Mouse (Mus musculus) adrenal gland, adult 18-20 months (tissue): ENCODE results near the gene Nfib. TPM values are rescaled to one million over a fixed set of nuclear protein-coding genes. Genes with fewer than 3 reads are reported as not detected.
A peak's percentile ranks its signal among the peaks of the same experiment; 100 is the strongest.

Experiments
- DNase-seq, 2 experiments: peaks; one replicate each; pipeline ENCODE4 v3.0.0; 2021 to 2022; ENCODE audit warnings: low spot score in 2 of 2
- total RNA-seq, 2 experiments: library from RNA; stranded (reverse); gene quantifications; 1 replicate in 1 of 2; 2 replicates in 1 of 2; pipeline ENCODE4 v1.2.3; 2021

The Nfib gene
- total RNA-seq, 2 experiments from 2014 or later: 61.8 to 76.3 TPM

DNA sequence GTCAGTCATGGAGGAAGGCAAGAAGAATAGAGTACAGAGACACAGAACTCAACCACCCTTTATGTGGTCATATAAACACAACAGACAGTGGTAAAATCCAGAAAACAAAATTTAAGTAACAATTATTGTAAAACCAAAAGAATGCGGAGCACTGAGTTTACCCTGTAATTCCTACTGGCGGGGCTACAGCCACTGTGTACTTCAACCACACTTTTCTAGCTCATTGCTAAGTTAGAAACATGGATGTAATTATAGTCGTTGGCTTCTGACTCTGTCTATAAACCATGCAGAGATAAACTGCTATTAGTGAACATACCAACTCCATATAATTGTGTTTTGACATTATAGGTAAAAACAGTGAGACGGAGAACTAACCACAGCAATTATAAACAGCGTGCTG is 231.2 kb downstream of the Nfib start:
- no peak for DNase-seq

DNA sequence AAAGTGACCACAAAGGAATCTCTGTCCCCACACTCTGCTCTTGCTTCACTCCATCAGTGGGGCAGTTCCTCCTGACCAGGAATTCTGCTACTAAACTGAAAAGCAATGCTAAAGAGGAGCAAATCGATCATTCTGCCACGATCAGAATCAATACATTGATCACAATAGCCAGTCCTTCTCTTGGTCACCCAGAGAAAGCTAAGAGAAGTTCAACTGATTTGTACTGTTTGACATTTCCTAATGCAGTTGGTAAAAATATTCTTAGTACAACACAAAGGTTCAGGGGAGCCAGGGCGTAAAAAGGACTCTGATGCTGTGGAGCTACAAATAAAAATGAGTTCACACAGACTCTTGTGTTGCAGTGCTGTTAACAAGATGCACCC is 234.6 kb downstream of the Nfib start:
- no peak for DNase-seq

DNA sequence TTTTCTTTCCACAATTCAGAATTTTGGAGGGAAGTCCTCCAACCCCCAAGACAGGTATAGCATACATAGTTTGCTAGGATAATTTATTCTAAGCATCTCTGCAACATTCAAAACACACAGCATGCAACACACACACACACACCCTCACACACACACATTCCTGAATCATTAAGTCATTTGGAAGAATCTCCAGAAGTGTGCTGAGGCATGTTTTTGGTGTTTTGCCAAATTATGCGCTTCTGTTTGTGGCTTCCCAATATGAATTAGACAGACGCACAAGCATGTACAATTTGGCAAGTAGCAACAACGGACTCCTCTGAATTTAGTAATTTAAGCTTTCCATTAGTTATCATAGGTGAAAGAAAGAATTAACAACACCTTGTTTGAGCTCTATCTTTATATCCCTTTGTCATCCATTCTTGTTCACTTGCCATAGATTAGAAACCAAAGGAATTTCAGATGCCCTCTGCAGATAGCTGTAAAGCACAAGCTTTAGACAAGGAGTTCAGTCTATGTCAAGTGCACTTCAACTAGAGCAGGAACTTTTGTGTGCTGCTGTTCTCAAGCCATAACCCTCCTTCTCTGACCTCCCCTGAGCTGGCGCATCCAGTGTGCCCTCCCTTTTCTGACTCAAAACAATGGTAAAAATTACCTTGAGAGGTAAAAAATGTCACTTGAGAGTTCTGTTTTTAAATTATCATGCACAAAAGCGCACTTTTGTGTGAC is 235.2 kb downstream of the Nfib start:
- no peak for DNase-seq

DNA sequence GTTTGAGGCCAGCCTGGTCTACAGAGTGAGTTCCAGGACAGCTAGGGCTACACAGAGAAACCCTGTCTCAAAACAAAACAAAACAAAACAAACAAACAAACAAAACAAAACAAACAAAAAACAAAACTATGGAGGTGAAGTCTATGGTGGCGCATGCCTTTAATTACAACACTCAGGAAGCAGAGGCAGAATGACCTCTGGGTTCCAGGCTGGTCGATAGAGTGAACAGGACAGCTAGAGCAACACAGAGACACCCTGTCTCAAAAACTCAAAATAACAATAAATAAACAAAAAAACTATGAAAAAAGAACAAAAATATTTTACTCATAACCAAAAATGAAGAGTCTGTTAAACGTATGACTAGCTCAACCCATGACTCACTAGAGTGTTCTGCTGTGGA is 236.6 kb downstream of the Nfib start:
- no peak for DNase-seq

DNA sequence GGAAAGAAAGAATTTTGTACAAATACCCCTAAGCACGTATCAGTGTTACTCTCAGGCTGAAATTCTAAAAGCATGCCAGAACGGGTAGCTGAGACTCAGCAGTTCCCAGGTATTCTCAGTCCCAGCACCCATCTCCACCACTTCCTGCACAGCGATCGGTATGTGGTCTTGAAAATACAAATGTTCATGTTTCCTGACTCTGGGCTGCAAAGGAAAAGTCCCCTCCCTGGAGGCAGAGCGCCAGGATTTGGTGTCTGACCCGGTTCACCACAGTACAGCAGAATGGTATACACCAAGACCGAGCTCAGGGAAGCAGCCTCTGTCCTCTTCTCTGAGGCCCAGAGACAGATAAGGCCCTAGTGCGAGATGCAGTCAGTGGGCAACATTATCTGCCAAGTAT is 238.8 kb downstream of the Nfib start:
- DNase-seq: peak in 1 of 2 experiments; percentile 39

DNA sequence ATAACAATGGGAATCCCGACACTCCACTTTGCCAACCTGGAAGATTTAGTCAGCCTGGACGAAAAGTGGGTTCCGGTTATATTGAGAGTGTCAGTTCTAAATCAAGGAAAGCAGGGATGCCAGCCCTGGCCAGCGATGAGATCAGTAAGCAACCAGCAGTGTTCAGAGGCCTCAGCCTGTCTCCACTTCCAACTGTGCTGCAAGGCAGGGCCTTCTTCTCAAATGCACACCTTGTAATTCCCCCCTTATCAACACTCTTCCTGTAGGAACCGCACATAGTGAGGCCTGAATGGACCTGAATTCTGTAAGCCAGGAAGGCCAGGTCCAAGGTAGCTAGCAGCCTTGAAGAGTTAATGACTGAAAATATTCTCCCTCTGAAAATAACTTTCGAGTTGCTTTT is 239.4 kb downstream of the Nfib start:
- DNase-seq: no peak

DNA sequence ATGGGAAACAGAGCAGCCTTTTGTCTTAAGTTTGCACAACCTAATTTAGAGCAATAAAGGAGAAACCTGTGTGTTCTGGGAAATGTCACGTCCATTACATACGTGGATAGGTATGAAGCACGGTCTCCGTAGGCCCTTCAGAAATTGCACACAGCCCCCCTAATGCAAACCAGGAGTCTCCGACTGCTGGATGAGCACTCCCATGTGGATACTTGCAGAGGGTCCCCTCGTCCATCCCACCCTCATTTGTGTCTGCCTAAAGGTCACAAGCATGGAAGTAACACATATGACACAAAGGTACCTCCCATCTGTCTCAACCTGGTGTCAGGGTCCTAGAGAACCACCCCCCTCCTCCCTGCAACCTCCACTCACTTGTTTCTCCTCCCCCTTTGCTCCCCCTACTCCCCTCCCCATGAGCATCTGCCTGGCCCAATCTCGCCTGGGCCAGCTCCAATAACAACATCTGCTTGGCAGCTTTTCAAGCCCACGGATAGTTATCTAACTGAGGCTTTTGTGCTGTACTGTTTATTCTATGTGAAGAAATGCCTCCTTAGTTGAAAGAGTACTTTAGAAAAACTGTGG is 241.4 kb downstream of the Nfib start:
- peak; percentile 47 to 48 for DNase-seq

DNA sequence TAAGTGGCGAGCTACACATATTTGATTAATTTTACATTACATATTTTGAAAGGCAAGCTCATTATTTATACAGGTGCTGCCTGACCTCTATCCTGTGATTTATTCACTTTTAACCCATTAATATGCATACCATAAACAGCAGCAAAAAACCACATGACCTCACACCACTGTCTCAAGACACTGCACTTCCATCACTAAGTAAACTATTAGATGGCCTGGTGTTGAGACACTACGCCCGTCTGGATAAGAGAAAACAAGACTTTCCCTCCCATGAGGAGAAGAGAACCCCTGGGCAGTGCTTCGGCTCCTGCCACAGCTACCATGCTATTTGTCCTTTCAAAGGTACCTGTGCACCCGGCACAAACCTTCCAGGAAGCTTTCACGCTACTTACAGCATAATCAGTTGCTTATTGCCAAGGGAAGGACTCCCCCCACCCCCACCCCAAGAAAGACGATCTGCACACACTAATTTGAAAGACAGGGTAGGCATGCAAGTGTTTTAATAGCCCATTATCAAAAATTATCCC is 242.3 kb downstream of the Nfib start:
- DNase-seq: no peak

DNA sequence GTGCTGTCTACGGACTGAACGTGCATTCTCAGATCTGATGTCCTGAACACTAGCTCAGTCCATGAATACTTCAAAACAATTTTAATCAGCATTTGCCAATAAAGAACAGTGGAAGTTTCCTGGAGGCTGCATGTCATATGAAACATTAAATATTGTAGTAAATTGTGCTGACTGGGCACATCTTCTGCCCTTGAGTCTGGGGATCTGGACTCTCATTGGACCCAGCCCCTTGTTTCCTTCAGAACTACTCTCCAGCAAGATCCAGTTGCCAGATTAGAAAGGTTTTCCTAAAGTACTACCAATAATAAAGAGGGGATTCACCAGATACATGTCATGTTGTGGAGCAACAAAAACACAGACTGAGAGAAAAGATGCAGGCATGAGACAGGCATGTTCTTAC is 243.9 kb downstream of the Nfib start:
- DNase-seq: no peak

DNA sequence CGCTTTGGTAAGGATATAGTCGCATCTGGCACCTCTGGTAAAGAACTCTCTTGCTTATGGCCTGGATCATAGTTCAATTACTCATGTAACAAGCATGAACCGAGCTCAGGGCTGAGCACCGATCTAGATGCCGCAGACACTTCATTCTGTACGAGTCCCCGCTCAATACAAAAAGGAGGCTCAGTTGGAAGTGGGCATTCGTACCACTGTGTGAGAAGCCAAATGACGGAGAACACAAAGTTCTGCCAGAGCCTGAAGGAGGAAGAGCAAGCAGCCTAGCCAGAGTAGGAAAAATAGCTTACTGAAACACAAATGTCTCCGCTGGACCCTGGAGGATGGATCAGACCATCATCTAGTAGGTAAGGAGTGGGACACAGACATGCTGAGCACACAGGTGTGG is 246.7 kb downstream of the Nfib start:
- no peak for DNase-seq

DNA sequence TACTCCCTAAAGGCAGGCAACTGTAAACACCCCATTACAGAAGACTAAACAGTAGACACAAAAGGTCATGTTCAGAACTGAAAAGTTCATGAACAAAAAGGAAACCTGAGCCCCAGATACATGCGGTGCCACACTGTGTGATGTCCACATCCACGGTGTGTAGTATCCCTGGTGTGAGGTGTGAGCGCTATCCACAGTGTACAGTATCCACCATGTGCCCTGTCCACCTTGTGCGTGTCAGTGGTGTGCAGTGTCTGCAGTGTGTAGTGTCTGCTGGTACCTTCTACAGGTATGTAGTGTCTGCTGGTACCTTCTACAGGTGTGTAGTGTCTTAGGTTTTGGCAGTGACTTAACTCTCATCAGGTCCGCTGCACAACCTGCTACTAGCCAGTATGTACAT is 248.6 kb downstream of the Nfib start:
- DNase-seq: no peak

DNA sequence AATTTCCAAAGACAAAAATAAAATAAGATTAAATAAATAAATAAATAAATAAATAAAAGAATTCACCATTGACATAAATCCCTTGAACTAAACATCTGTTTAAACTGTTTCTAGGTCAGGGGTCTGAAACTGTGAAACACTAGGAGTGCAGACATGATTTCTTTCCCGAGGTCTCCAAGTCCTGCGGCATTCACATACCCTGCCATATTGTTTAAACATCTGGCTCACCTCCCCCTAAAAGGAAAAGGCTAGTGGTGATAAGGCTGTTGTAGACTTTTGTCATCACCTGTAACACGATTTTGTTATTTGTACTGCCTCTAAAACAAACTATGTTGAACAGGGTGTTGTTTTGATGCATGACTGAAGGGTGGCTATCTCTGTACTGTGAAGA is 249.2 kb downstream of the Nfib start:
- no peak for DNase-seq

DNA sequence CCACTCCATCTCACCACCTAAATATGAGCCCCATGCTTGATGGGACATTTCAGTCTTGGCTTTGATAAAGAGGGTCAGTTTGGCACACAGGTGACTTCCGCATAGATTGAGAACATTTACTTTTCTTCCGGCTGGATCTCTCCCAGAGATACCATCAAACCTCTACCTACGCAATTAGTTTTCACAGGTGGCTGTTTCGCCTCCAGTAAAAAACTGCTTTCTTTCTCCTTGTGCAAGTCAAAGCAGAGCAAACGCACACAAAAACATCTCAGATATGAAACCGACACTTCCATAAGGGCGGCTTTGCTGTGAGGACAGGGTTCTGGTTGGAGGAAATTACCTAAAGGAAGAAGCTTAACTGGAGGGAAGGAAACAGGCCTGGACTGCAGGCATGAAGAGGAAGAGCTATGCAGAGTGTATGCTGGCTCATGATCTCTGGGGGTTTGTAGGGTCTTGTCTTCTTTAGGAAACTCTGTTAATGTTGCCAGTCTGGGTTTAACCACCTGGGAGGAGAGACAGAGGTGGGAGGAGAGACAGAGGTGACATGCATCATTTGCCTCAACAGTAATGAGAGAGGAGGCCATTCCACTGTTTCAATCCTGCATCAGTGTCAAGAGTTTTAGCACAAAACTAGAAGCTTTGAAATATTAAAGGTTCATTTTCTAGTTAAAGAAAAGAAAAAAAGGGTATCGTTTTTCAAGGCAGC is 249.8 kb downstream of the Nfib start:
- no peak for DNase-seq

DNA sequence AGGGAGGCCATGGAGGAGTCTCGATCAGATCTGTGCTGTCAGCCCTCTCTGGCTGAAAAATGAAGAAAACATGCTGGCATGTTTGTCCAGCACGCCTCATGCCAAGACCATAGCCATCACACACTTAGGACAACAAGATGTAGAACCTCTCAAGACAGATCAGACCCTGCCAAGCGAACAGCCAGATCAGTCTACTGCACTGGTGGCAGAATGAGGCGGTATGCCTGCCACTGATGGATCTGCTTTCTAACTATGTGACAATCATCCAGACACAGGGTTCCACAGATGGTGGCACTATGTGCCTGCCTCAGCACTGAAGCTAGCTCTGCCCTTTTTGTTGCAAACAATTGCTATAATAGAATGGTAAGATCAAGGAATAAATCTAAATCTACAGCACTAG is 250.6 kb downstream of the Nfib start:
- no peak for DNase-seq

DNA sequence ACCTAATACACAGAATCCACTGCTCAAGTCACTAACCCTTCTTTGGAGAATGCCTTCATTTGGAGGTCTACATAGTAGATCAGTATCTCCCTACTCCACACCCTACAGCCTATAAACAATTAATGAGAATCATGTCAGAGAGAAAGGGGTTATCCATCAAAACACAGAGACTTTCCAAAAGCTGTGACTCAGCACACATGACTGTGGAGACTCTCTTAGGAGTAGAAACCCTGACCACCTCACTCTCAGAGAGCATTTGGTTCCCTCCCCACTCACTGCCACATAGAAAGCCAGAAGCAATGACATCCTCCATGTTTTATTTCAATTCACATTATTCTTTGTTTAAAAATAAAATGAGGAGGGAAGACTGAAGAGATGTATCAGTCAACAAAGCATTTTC is 252.2 kb downstream of the Nfib start:
- no peak for DNase-seq

DNA sequence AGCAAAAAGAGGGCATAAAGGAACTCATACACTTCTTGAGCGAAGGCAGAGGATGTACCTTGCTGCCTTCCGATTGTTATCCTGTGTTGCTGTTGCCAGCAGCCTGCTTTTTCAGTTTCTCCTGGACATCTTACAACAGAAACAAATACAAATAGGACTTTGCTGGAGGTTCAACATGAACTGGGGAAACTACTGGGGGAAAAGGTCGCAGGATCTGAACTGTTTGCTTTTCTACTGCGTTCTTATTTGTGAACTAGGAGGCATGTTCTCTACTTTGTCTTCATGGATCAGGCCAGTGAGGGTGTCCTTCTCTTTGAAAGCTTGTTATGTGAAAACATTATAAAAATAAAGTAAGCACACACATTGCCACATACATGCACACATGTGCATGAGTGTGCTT is 252.6 kb downstream of the Nfib start:
- no peak for DNase-seq

DNA sequence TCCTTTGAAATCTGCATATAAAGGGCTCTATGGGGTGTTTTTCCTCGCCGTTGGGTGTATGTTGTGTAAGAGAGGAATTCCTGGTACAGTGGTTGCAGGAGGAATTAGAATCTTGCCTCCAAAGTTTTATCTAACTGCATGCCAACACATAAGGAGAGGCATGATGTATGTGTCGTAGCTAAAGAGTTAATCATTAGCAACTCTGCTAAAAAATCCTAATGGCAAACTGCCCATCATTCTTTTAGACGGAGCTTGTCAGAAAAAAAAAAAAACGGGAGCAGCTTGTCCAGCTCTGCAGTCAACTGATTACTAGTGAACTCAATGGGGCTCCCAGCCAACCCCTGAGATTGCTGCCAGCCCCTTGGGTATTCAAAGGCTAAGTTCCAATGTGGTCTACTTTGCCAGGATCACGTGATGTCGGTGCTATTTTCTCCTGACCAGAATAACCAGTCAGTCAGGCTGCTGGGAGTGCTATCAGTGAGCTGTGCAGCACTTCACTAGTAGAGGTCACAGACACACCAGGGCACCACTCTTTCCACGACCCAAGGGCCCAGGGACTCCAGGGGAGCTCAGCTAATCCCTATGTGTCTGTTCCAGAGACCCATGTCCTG is 258.4 kb downstream of the Nfib start:
- DNase-seq: peak in 1 of 2 experiments; percentile 46

DNA sequence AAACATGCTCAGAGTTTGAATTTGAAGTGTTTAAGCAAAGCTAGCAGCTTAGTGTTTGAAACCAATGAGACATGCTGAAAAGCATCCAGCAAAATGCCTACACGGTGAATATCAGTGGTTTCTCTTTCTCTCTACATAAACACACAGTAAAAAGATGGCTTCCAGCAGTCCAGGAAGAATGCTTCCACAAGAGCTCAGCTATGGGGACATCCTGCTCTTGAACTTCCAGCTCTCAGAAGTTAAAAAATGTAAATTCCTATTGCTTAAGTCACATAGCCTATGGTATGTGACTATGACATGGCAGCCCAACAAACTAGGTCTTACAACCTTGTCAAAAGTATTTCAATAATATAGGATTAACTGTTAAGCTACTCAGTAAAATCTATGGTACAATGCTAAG is 261.5 kb downstream of the Nfib start:
- DNase-seq: no peak

DNA sequence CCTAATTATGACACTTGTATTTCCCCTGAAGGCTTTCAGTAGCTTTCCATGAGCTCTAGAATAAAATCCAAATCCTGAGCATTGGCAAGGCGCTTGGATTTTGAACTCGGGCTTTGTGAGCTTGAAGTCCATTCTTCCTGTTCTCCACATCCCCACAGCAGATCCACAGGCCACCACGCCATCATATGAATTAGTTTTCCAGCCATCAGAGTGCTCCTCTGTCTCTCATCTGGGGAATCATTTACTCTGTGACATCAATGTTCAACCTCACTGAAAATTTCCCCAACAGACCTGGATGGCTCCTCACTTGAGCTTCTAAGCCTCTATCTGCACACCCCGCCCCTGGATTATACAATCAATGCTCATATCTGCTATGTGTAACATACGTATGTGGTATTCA is 262.1 kb downstream of the Nfib start:
- no peak for DNase-seq

DNA sequence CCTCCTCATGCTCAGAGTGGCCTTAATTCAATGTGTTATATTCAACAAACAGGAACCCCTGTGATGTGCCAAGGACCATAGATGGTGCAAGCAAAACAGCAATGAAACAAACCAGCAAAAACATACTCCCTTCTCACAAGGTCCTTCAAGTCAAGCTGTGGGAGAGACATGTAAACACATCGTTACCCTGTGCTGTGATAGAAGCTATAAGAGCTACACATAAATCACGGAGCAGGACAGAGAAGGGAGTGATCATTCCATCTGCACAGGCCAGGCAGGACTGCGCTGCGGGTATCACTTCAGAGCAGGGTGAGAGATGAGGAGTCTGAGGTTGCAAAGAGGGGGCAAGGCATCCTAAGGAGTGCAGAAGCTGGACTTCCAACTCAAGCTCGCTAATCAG is 262.5 kb downstream of the Nfib start:
- no peak for DNase-seq

DNA sequence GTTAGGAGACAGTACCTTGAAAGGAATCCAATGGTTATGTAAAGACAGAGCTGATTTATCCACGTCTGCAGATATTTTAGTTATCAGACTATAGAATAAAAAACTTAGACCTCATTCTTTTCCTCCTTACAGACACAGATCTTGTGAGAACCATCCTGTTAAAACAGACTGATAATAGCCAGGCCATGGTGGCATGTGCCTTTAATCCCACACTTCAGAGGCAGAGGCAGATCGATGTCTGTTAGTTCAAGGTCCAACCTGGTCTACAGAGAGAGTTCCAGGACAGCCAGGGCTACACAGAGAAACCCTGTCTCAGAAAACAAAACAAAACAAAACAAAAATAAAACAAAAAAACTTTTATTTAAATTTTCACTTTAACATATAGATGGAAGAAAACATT is 264.9 kb downstream of the Nfib start:
- DNase-seq: no peak

DNA sequence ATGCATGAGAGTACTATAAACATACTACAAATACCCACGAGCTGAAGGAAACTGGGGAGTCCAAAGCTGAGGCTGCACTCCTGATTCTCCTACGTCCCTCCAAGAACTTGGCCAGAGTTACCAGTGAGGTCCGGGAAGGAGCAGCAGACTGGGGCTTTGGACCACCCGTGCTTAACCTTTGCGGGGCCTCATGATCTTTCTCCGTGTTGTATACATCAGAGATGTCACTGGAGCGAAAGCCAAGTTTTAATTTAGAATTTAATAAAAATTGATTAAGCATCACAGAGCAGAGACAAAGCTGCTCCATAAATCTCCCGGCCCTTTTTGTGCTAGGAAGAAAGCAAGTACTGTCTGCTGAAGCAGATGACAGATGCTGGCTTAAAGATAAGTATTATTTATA is 265.7 kb downstream of the Nfib start:
- DNase-seq: no peak
